Mouse (Mus musculus): ENCODE measurements around the gene Wdsub1. TPM values are rescaled to one million over a fixed set of nuclear protein-coding genes. Genes with fewer than 3 reads are reported as not detected.

Wdsub1 gene
- polyA plus RNA-seq, 1 experiment: 87.3 TPM

- WGBS: 94% methylated on average over 21 of the region's 21 CpGs
- Histone ChIP-seq H3K4me1 (ENCODE audit: control insufficient read depth, insufficient read depth, low read length) (peaks cover 9% of the 10 kb centered on the region), H3K4me3 (replicated peaks; ENCODE audit: extremely low read depth, low read depth, low read length) (no peak overlapping the region)
- TF ChIP-seq POLR2A (IDR thresholded peaks at IDR 0.05; ENCODE audit: borderline replicate concordance, extremely low read depth, low read depth, low read length): no peak
- no peak for TF ChIP-seq CTCF (IDR thresholded peaks at IDR 0.05; ENCODE audit: insufficient read depth, low read length)
- DNase-seq: no peak
Measured at GRCm38 (mm10) chr2:59843156-59843555, 39.2 kb downstream of the Wdsub1 start.

GRCm38 (mm10) chr2:59842556-59843008 is 39.8 kb downstream of the Wdsub1 start:
- TF ChIP-seq CTCF (IDR thresholded peaks at IDR 0.05; ENCODE audit: insufficient read depth, low read length) (no peak), POLR2A (IDR thresholded peaks at IDR 0.05; ENCODE audit: borderline replicate concordance, extremely low read depth, low read depth, low read length) (no peak)
- DNase-seq: no peak
- Histone ChIP-seq H3K4me3 (replicated peaks; ENCODE audit: extremely low read depth, low read depth, low read length) (no peak overlapping the region), H3K4me1 (ENCODE audit: control insufficient read depth, insufficient read depth, low read length) (peaks cover 9% of the 10 kb centered on the region)
- WGBS: 67% methylated on average over 6 of the region's 6 CpGs

- no peak overlapping the region for H3K4me3 ChIP-seq (replicated peaks; ENCODE audit: extremely low read depth, low read depth, low read length)
- WGBS: 77% methylated on average over 11 of the region's 11 CpGs
- TF ChIP-seq POLR2A (IDR thresholded peaks at IDR 0.05; ENCODE audit: borderline replicate concordance, extremely low read depth, low read depth, low read length) (no peak), CTCF (IDR thresholded peaks at IDR 0.05; ENCODE audit: insufficient read depth, low read length) (no peak)
- DNase-seq: no peak
- peaks cover 9% of the 10 kb centered on the region for H3K4me1 ChIP-seq (ENCODE audit: control insufficient read depth, insufficient read depth, low read length)
Measured at GRCm38 (mm10) chr2:59841944-59842343, 40.4 kb downstream of the Wdsub1 start.

DNA sequence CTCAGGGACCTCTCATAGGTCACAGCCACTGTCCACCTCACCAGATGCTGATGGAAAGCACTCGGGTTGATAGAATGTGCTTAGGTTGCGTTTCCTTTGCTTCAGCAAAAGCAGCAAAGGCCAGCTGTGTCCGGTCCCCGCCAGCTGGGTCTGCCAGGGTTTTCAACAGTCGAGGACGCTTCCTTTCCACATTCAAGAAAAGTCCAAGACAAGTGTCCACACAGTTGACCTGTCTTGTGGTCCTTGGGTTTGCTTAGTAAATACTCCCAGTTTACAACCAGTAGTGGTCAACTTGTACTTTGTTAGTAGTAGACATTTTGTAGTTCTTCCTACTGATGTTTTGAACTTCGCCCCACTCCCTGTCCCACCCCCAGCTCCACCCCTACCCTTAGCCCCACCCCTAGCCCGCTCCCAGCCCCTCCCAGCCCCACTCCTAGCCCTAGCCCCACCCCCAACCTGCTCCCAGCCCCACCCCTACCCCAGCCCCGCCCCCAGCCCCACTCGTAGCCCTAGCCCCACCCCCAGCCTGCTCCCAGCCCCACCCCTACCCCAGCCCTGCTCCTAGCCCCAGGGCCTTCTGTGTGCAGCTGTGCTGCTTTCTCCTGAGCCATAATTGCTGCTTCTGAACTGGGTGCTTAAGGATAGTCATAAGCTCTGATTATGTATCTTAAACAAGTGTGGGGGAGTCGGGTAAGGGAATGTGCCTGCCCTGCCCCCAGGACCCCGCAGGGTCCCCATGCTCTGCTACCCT is 41.0 kb downstream of the Wdsub1 start:
- TF ChIP-seq CTCF (IDR thresholded peaks at IDR 0.05; ENCODE audit: insufficient read depth, low read length) (no peak), POLR2A (IDR thresholded peaks at IDR 0.05; ENCODE audit: borderline replicate concordance, extremely low read depth, low read depth, low read length) (no peak)
- WGBS: 56% methylated on average over 11 of the region's 12 CpGs
- Histone ChIP-seq H3K4me1 (ENCODE audit: control insufficient read depth, insufficient read depth, low read length) (peaks cover 9% of the 10 kb centered on the region), H3K4me3 (replicated peaks; ENCODE audit: extremely low read depth, low read depth, low read length) (no peak overlapping the region)
- peak; percentile 27 for DNase-seq

DNA sequence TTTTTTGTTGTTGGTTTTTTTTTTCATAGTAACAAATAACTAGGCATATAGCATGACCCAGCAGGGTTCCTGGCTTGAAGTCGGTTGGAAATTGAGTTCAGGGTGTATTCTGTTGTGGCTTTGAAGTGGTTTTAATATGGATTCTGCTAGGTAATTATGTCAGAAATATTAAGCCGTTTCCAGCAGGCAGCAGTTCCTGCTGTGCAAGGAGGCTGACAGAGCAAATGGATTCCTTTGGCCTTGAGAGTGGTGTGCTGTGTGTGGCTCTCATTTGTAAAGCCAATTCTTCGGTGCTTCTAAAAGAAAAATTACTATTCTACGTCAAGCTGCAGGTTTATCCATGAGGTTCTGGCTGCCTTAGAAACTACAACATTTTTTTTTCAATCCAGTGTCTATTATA is 42.2 kb downstream of the Wdsub1 start:
- Histone ChIP-seq H3K4me3 (replicated peaks; ENCODE audit: extremely low read depth, low read depth, low read length) (no peak overlapping the region), H3K4me1 (ENCODE audit: control insufficient read depth, insufficient read depth, low read length) (peaks cover 9% of the 10 kb centered on the region)
- WGBS: 71% methylated on average over 4 of the region's 4 CpGs
- TF ChIP-seq CTCF (IDR thresholded peaks at IDR 0.05; ENCODE audit: insufficient read depth, low read length) (no peak), POLR2A (IDR thresholded peaks at IDR 0.05; ENCODE audit: borderline replicate concordance, extremely low read depth, low read depth, low read length) (no peak)
- no peak for DNase-seq

- no peak for DNase-seq
- Histone ChIP-seq H3K4me1 (ENCODE audit: control insufficient read depth, insufficient read depth, low read length) (peaks cover 9% of the 10 kb centered on the region), H3K4me3 (replicated peaks; ENCODE audit: extremely low read depth, low read depth, low read length) (no peak overlapping the region)
- WGBS: 89% methylated on average over 2 of the region's 2 CpGs
- TF ChIP-seq POLR2A (IDR thresholded peaks at IDR 0.05; ENCODE audit: borderline replicate concordance, extremely low read depth, low read depth, low read length): no peak
- no peak for TF ChIP-seq CTCF (IDR thresholded peaks at IDR 0.05; ENCODE audit: insufficient read depth, low read length)
Measured at GRCm38 (mm10) chr2:59839755-59840154, 42.6 kb downstream of the Wdsub1 start.

- no peak for DNase-seq
- TF ChIP-seq POLR2A (IDR thresholded peaks at IDR 0.05; ENCODE audit: borderline replicate concordance, extremely low read depth, low read depth, low read length) (no peak), CTCF (IDR thresholded peaks at IDR 0.05; ENCODE audit: insufficient read depth, low read length) (no peak)
- Histone ChIP-seq H3K4me1 (ENCODE audit: control insufficient read depth, insufficient read depth, low read length) (peaks cover 9% of the 10 kb centered on the region), H3K4me3 (replicated peaks; ENCODE audit: extremely low read depth, low read depth, low read length) (no peak overlapping the region)
- WGBS: 55% methylated on average over 8 of the region's 8 CpGs
Measured at GRCm38 (mm10) chr2:59838825-59839224, 43.6 kb downstream of the Wdsub1 start.

GRCm38 (mm10) chr2:59831831-59832230 is 50.6 kb downstream of the Wdsub1 start:
- H3K4me1 ChIP-seq (ENCODE audit: control insufficient read depth, insufficient read depth, low read length): peaks cover 11% of the 10 kb centered on the region; the same call in 1 of the 2 replicates
- DNase-seq: no peak
- 57% methylated on average over 7 of the region's 7 CpGs for WGBS
- no peak for TF ChIP-seq CTCF (IDR thresholded peaks at IDR 0.05; ENCODE audit: insufficient read depth, low read length)
- TF ChIP-seq POLR2A (IDR thresholded peaks at IDR 0.05; ENCODE audit: borderline replicate concordance, extremely low read depth, low read depth, low read length): no peak
- H3K4me3 ChIP-seq (replicated peaks; ENCODE audit: extremely low read depth, low read depth, low read length): no peak overlapping the region

DNA sequence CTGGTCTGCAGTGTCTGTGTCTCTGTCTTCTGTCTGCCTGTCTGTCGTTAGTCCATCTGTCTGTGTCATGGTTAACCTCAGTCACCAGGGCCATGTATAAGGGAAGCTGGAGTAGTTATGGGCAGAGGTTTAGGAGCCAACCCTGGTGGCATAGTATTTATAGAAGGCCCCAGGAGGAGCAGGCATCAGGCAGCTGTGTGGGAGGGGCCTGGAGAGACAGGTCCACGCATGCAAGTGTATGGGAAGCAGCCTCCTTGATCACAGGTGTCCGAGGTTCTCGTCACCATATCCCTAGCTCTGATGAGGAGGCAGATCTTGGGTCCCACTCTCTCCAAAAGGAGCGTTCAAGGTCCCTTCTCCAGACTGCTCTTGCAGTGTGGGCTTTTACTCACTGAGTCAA is 51.5 kb downstream of the Wdsub1 start:
- TF ChIP-seq CTCF (IDR thresholded peaks at IDR 0.05; ENCODE audit: insufficient read depth, low read length) (no peak), POLR2A (IDR thresholded peaks at IDR 0.05; ENCODE audit: borderline replicate concordance, extremely low read depth, low read depth, low read length) (no peak)
- H3K4me3 ChIP-seq (replicated peaks; ENCODE audit: extremely low read depth, low read depth, low read length): no peak overlapping the region
- no peak for DNase-seq
- peaks cover 11% of the 10 kb centered on the region; the same call in 1 of the 2 replicates for H3K4me1 ChIP-seq (ENCODE audit: control insufficient read depth, insufficient read depth, low read length)
- 86% methylated on average over 5 of the region's 5 CpGs for WGBS

- TF ChIP-seq POLR2A (IDR thresholded peaks at IDR 0.05; ENCODE audit: borderline replicate concordance, extremely low read depth, low read depth, low read length) (no peak), CTCF (IDR thresholded peaks at IDR 0.05; ENCODE audit: insufficient read depth, low read length) (peak; percentile 56)
- no peak for DNase-seq
- peaks cover 11% of the 10 kb centered on the region; the same call in 1 of the 2 replicates for H3K4me1 ChIP-seq (ENCODE audit: control insufficient read depth, insufficient read depth, low read length)
Measured at GRCm38 (mm10) chr2:59830151-59830550, 52.2 kb downstream of the Wdsub1 start.

More at GRCm38 (mm10) chr2:59830151-59830550, 52.2 kb downstream of the Wdsub1 start:
- no peak overlapping the region for H3K4me3 ChIP-seq (replicated peaks; ENCODE audit: extremely low read depth, low read depth, low read length)
- WGBS: 33% methylated on average over 9 of the region's 9 CpGs
